Mouse (Mus musculus) layer of hippocampus, adult 2 months (tissue): Measurements from ENCODE around the gene Htra1. TPM values are rescaled to one million over a fixed set of nuclear protein-coding genes. Genes with fewer than 3 reads are reported as not detected.
A peak's percentile ranks its signal among the peaks of the same experiment; 100 is the strongest.

Experiments
- DNase-seq, 2 experiments: peaks; one replicate each; pipeline ENCODE4 v3.0.0; 2022; ENCODE audit warnings: low spot score in 2 of 2
- H3K27ac ChIP-seq: fragments of 200-600 bp; 2 replicates; pipeline ENCODE4 v1.8.1; 2022
- H3K4me3 ChIP-seq: fragments of 200-600 bp; 2 replicates; pipeline ENCODE4 v1.8.1; 2022; ENCODE audit warnings: mild to moderate bottlenecking
- CTCF ChIP-seq: fragments of 200-600 bp; conservative IDR thresholded peaks from 2 replicates; pipeline ENCODE4 v1.8.1; 2022; ENCODE audit warnings: antibody characterized with exemption, mild to moderate bottlenecking, moderate library complexity
- total RNA-seq, 2 experiments: library from RNA; stranded (reverse); gene quantifications; 2 replicates each; pipeline ENCODE4 v1.2.3; 2021

The Htra1 gene
- total RNA-seq, 2 experiments from 2014 or later = 239 to 255 TPM

- no peak overlapping the region for H3K4me3 ChIP-seq
- H3K27ac ChIP-seq = no peak overlapping the region; the same call in 1 of the 2 replicates
- no peak for DNase-seq
- TF ChIP-seq CTCF = no peak
These were observed 25.5 kb downstream of the Htra1 start for GRCm38 (mm10) chr7:130961429-130961828.

DNA sequence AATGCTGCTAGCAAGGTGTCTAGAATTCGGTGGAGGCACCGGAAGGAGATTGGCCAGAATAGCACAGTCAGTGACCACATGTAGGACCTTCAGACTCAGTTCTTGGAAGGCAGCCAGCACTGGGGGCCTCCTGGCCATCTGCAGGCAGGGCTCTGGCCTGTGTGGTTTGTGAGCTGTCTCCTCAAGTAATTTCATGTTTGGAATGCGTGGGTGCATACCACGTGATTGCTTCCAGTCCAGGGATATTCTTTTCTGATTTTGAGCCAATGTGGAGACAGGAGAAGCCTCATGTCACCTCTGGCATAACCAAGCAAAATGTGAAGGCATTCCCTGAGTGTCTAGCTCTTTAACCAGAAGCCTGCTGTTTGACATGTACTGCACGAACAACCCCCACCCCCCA, 28.8 kb downstream of the Htra1 start:
- DNase-seq = no peak
- no peak for TF ChIP-seq CTCF
- peak overlapping the region; percentile 70 for H3K27ac ChIP-seq
- H3K4me3 ChIP-seq = no peak overlapping the region

DNA sequence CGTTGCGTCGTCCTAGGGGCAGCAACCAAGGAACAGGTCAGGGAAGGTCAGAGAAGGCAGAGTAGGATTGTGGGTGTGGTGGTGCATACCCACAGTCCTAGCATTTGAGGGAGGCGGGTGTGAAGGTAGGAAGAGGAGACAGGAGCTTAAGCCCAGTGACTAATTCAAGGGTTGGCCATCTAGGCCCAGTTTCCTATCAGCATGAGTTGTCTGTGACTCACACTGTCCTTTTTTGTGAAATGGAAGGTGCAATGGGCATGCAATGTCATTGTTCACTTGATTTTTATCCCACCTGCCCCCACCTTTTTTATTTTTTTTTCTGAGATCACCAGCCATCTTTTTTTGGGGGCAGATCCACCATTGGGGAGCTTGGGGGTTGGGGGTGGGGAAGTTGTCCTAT, 29.5 kb downstream of the Htra1 start:
- Histone ChIP-seq H3K4me3 (no peak overlapping the region), H3K27ac (peak overlapping the region; percentile 70)
- no peak for DNase-seq
- TF ChIP-seq CTCF = no peak

DNA sequence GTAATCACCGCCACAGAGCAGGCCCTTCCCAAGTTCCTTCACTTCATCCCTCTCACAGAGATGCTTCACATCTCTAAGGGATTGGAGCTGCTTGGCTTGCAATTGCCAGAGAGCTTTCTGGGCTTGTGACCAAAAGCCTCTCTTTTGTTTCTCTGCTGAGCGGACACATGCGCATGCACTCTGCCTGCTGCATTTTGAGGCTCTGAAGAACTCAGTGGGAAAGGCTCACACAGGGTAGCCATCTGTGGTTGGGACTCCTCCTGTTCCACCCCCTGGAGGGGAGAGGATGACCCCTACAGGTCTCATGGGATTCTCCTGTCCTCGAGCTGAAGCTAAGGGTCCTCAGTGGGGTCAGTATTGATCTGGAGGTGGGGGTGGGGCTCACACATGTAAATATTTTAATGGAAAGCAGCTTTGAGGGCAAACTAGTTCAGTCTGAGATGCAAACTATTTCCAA, 30.0 kb downstream of the Htra1 start:
- peak; percentile 55 to 74 for DNase-seq
- TF ChIP-seq CTCF = no peak
- Histone ChIP-seq H3K4me3 (no peak overlapping the region), H3K27ac (peak overlapping the region; percentile 70)

GRCm38 (mm10) chr7:130966451-130966850, 30.5 kb downstream of the Htra1 start:
- no peak for TF ChIP-seq CTCF
- Histone ChIP-seq H3K4me3 (no peak overlapping the region), H3K27ac (0 out of 2 replicates have a peak overlapping the region, but pooled peaks have one; percentile 70)
- no peak for DNase-seq

DNA sequence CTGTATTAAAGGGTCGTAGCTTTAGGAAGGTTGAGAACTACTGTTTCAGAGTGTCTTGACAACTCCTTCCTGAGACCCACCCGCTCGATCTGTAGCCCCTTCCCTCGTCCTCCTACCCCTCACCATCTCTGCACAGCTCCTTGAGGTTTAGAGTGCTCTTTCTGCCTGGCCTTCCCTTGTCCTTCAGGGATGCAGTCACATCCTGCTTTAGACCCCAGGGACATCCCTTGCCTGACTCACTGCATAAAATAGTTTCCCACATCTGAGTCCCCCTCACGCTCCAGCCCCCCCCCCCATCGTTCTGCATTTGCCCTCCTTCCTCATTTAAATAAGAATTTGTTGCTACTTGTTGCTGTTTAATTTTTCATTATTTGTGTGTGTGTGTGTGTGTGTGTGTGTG, 31.0 kb downstream of the Htra1 start:
- TF ChIP-seq CTCF = no peak
- Histone ChIP-seq H3K27ac (no peak overlapping the region), H3K4me3 (no peak overlapping the region)
- no peak for DNase-seq

- H3K4me3 ChIP-seq = no peak overlapping the region
- no peak for DNase-seq
These were observed 32.0 kb downstream of the Htra1 start for GRCm38 (mm10) chr7:130967901-130968300.

GRCm38 (mm10) chr7:130968537-130968936, 32.6 kb downstream of the Htra1 start:
- peak; percentile 59 for TF ChIP-seq CTCF
- DNase-seq = no peak
- peak overlapping the region; percentile 64; the same call in 1 of the 2 replicates for H3K27ac ChIP-seq
- H3K4me3 ChIP-seq = no peak overlapping the region

More at GRCm38 (mm10) chr7:130967901-130968300, 32.0 kb downstream of the Htra1 start:
- TF ChIP-seq CTCF = no peak
- H3K27ac ChIP-seq = peak overlapping the region; percentile 64; the same call in 1 of the 2 replicates

- H3K27ac ChIP-seq = peak overlapping the region; percentile 64; the same call in 1 of the 2 replicates
- no peak overlapping the region for H3K4me3 ChIP-seq
- TF ChIP-seq CTCF = no peak
- no peak for DNase-seq
These were observed 33.2 kb downstream of the Htra1 start for GRCm38 (mm10) chr7:130969076-130969475.

DNA sequence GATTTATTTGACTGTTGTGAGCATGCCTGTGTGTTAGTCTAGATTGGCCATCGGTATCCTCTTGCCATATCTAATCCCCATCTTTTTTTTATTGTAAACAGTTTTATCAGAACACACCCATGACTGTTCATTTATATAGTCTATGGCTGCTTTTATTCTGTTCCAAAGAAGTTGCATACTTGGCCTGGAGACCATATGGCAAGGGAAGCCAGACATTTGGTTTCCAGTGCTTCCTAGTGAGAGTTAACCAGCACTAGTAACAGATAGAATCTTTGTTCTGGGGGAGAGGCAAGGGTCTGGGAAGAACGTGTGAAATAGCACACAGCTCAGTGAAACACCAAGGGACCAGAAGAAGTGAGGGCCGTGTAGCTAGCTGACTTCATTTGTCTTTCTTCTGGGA, 33.6 kb downstream of the Htra1 start:
- Histone ChIP-seq H3K27ac (peak overlapping the region; percentile 33; the same call in 1 of the 2 replicates), H3K4me3 (no peak overlapping the region)
- no peak for DNase-seq
- TF ChIP-seq CTCF = no peak

- no peak overlapping the region for H3K4me3 ChIP-seq
- no peak for TF ChIP-seq CTCF
- DNase-seq = no peak
- no peak overlapping the region for H3K27ac ChIP-seq
These were observed 36.9 kb downstream of the Htra1 start for GRCm38 (mm10) chr7:130972767-130973166.

- no peak for DNase-seq
- Histone ChIP-seq H3K27ac (peak overlapping the region; percentile 9; the same call in 1 of the 2 replicates), H3K4me3 (no peak overlapping the region)
- no peak for TF ChIP-seq CTCF
These were observed 40.5 kb downstream of the Htra1 start for GRCm38 (mm10) chr7:130976305-130976935.

DNA sequence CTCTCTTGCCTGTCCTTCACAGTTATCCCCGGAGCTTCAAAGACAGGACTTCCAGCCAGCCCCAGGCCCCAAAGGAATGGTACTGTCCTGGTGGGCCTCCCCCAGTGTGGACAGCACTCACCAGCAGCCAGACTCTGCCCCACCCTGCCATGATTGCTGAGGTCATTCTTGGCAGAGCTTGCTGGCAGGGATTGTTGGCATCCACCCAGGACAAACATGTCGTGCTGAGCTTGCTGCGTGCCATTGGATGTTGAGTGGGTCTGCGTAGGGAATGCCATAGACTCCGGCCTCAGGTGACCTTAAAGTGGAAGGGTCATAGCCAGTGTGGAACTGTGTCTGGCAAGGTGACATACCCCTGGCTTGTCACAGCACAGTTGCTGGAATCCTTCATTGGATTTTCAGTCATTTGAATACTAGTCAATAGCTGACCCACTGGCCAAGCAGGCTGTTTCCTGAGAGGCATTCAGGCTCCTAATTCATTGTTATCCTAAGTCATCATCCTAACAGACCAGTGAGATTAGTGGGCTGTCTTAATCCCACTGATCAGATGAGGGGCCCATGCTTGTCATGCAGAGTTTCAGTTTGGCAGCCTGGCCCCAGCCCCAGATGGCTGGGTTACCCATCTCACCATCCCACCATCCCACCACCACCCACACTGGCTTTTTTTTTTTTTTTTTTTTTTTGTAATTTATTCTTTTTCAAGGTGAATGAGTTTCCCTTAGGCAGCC, 42.0 kb downstream of the Htra1 start:
- DNase-seq = peak; percentile 55 to 69
- H3K27ac ChIP-seq = peak overlapping the region; percentile 71; the same call in 1 of the 2 replicates
- H3K4me3 ChIP-seq = no peak overlapping the region
- TF ChIP-seq CTCF = no peak
